Mouse (Mus musculus): ENCODE results near the gene Ascl3. TPM values are rescaled to one million over a fixed set of nuclear protein-coding genes. Genes with fewer than 3 reads are reported as not detected.

Gene Ascl3
- total and polyA plus RNA-seq, 2 experiments: 0.18 TPM; not detected in 1

- WGBS: 88% methylated on average over 4 of the region's 4 CpGs
- H3K27me3 ChIP-seq (ENCODE audit: control insufficient read depth, insufficient read depth, low read length): no peaks in the 10 kb centered on the region
- no peak overlapping the region for H3K9ac ChIP-seq (ENCODE audit: low read depth, low read length)
- TF ChIP-seq CTCF (IDR thresholded peaks at IDR 0.05; ENCODE audit: low read depth, low read length): no peak
- TF ChIP-seq POLR2A (IDR thresholded peaks at IDR 0.05; ENCODE audit: extremely low read depth, insufficient read depth, low read length): no peak
- H3K4me1 ChIP-seq (ENCODE audit: control insufficient read depth, insufficient read depth, low read length): no peaks in the 10 kb centered on the region
- H3K79me2 ChIP-seq (ENCODE audit: control insufficient read depth, insufficient read depth, low read length): no peaks in the 10 kb centered on the region
- no peak overlapping the region for H3K4me3 ChIP-seq (ENCODE audit: insufficient read depth, low read depth, low read length)
- no peak overlapping the region for H3K27ac ChIP-seq (replicated peaks; ENCODE audit: insufficient read depth, low read depth, low read length)
- DNase-seq (ENCODE audit: extremely low read depth, low read depth, low spot score): no peak
- H3K36me3 ChIP-seq (ENCODE audit: control insufficient read depth, insufficient read depth, low read length): peaks cover 59% of the 10 kb centered on the region
These were observed 10.2 kb upstream of the Ascl3 start for GRCm38 (mm10) chr7:109741703-109742102.

- H3K36me3 ChIP-seq (ENCODE audit: control insufficient read depth, insufficient read depth, low read length): peaks cover 65% of the 10 kb centered on the region
- no peak overlapping the region for H3K9ac ChIP-seq (ENCODE audit: low read depth, low read length)
- H3K4me3 ChIP-seq (ENCODE audit: insufficient read depth, low read depth, low read length): no peak overlapping the region
- H3K27ac ChIP-seq (replicated peaks; ENCODE audit: insufficient read depth, low read depth, low read length): no peak overlapping the region
- H3K79me2 ChIP-seq (ENCODE audit: control insufficient read depth, insufficient read depth, low read length): no peaks in the 10 kb centered on the region
- TF ChIP-seq CTCF (IDR thresholded peaks at IDR 0.05; ENCODE audit: low read depth, low read length): no peak
- no peak for TF ChIP-seq POLR2A (IDR thresholded peaks at IDR 0.05; ENCODE audit: extremely low read depth, insufficient read depth, low read length)
- H3K4me1 ChIP-seq (ENCODE audit: control insufficient read depth, insufficient read depth, low read length): no peaks in the 10 kb centered on the region
- WGBS: 95% methylated on average over 1 of the region's 1 CpGs
- no peak for DNase-seq (ENCODE audit: extremely low read depth, low read depth, low spot score)
- H3K27me3 ChIP-seq (ENCODE audit: control insufficient read depth, insufficient read depth, low read length): no peaks in the 10 kb centered on the region
These were observed 9.5 kb upstream of the Ascl3 start for GRCm38 (mm10) chr7:109741060-109741459.

GRCm38 (mm10) chr7:109739822-109740370, 8.4 kb upstream of the Ascl3 start:
- H3K79me2 ChIP-seq (ENCODE audit: control insufficient read depth, insufficient read depth, low read length): no peaks in the 10 kb centered on the region
- DNase-seq (ENCODE audit: extremely low read depth, low read depth, low spot score): no peak
- no peak for TF ChIP-seq POLR2A (IDR thresholded peaks at IDR 0.05; ENCODE audit: extremely low read depth, insufficient read depth, low read length)
- no peak for TF ChIP-seq CTCF (IDR thresholded peaks at IDR 0.05; ENCODE audit: low read depth, low read length)
- no peaks in the 10 kb centered on the region for H3K27me3 ChIP-seq (ENCODE audit: control insufficient read depth, insufficient read depth, low read length)
- peaks cover 65% of the 10 kb centered on the region for H3K36me3 ChIP-seq (ENCODE audit: control insufficient read depth, insufficient read depth, low read length)
- WGBS: 64% methylated on average over 5 of the region's 5 CpGs
- no peak overlapping the region for H3K9ac ChIP-seq (ENCODE audit: low read depth, low read length)
- no peak overlapping the region for H3K4me3 ChIP-seq (ENCODE audit: insufficient read depth, low read depth, low read length)
- H3K4me1 ChIP-seq (ENCODE audit: control insufficient read depth, insufficient read depth, low read length): no peaks in the 10 kb centered on the region
- H3K27ac ChIP-seq (replicated peaks; ENCODE audit: insufficient read depth, low read depth, low read length): no peak overlapping the region

- no peak overlapping the region for H3K27ac ChIP-seq (replicated peaks; ENCODE audit: insufficient read depth, low read depth, low read length)
These were observed 3.3 kb upstream of the Ascl3 start for GRCm38 (mm10) chr7:109734806-109735205.

GRCm38 (mm10) chr7:109723697-109724096, 7.8 kb downstream of the Ascl3 start, which contains the start of gene BC051019:
TSS of gene BC051019 (minus strand) at chr7:109723850.
- Histone ChIP-seq H3K36me3 (ENCODE audit: control insufficient read depth, insufficient read depth, low read length) (no peaks in the 10 kb centered on the region), H3K4me3 (ENCODE audit: insufficient read depth, low read depth, low read length) (no peak within 1 kb of the TSS), H3K79me2 (ENCODE audit: control insufficient read depth, insufficient read depth, low read length) (no peaks in the 10 kb centered on the region), H3K27me3 (ENCODE audit: control insufficient read depth, insufficient read depth, low read length) (no peaks in the 10 kb centered on the region), H3K4me1 (ENCODE audit: control insufficient read depth, insufficient read depth, low read length) (no peaks in the 10 kb centered on the region), H3K27ac (replicated peaks; ENCODE audit: insufficient read depth, low read depth, low read length) (no peak within 1 kb of the TSS), H3K9ac (ENCODE audit: low read depth, low read length) (no peak within 1 kb of the TSS)
- DNase-seq (ENCODE audit: extremely low read depth, low read depth, low spot score): no peak
- no peak for TF ChIP-seq CTCF (IDR thresholded peaks at IDR 0.05; ENCODE audit: low read depth, low read length)
- no peak for TF ChIP-seq POLR2A (IDR thresholded peaks at IDR 0.05; ENCODE audit: extremely low read depth, insufficient read depth, low read length)
- 93% methylated on average over 5 of the region's 5 CpGs for WGBS

More at GRCm38 (mm10) chr7:109734806-109735205, 3.3 kb upstream of the Ascl3 start:
- no peaks in the 10 kb centered on the region for H3K4me1 ChIP-seq (ENCODE audit: control insufficient read depth, insufficient read depth, low read length)
- no peak overlapping the region for H3K9ac ChIP-seq (ENCODE audit: low read depth, low read length)
- WGBS: 61% methylated on average over 4 of the region's 4 CpGs
- peak; percentile 20 for DNase-seq (ENCODE audit: extremely low read depth, low read depth, low spot score)
- H3K36me3 ChIP-seq (ENCODE audit: control insufficient read depth, insufficient read depth, low read length): peaks cover 33% of the 10 kb centered on the region
- H3K4me3 ChIP-seq (ENCODE audit: insufficient read depth, low read depth, low read length): no peak overlapping the region
- H3K79me2 ChIP-seq (ENCODE audit: control insufficient read depth, insufficient read depth, low read length): no peaks in the 10 kb centered on the region
- H3K27me3 ChIP-seq (ENCODE audit: control insufficient read depth, insufficient read depth, low read length): no peaks in the 10 kb centered on the region
- no peak for TF ChIP-seq CTCF (IDR thresholded peaks at IDR 0.05; ENCODE audit: low read depth, low read length)
- TF ChIP-seq POLR2A (IDR thresholded peaks at IDR 0.05; ENCODE audit: extremely low read depth, insufficient read depth, low read length): no peak

- WGBS: 97% methylated on average over 8 of the region's 8 CpGs
- no peaks in the 10 kb centered on the region for H3K4me1 ChIP-seq (ENCODE audit: control insufficient read depth, insufficient read depth, low read length)
- no peaks in the 10 kb centered on the region for H3K79me2 ChIP-seq (ENCODE audit: control insufficient read depth, insufficient read depth, low read length)
- no peak overlapping the region for H3K4me3 ChIP-seq (ENCODE audit: insufficient read depth, low read depth, low read length)
- H3K36me3 ChIP-seq (ENCODE audit: control insufficient read depth, insufficient read depth, low read length): no peaks in the 10 kb centered on the region
- DNase-seq (ENCODE audit: extremely low read depth, low read depth, low spot score): no peak
- H3K27ac ChIP-seq (replicated peaks; ENCODE audit: insufficient read depth, low read depth, low read length): no peak overlapping the region
- TF ChIP-seq POLR2A (IDR thresholded peaks at IDR 0.05; ENCODE audit: extremely low read depth, insufficient read depth, low read length) (no peak), CTCF (IDR thresholded peaks at IDR 0.05; ENCODE audit: low read depth, low read length) (no peak)
- no peaks in the 10 kb centered on the region for H3K27me3 ChIP-seq (ENCODE audit: control insufficient read depth, insufficient read depth, low read length)
- no peak overlapping the region for H3K9ac ChIP-seq (ENCODE audit: low read depth, low read length)
These were observed 8.4 kb downstream of the Ascl3 start for GRCm38 (mm10) chr7:109723114-109723513.

All from liver, adult 2 months (tissue).